Mouse (Mus musculus) olfactory bulb, adult 2 months (tissue): ENCODE data around the gene Mest.

ENCODE experiments used
- CTCF ChIP-seq: fragments of 200-500 bp; IDR thresholded peaks from 2 replicates; pipeline ENCODE4 v1.5.1; 2012; ENCODE audit warnings: low read depth, mild to moderate bottlenecking, low read length, moderate library complexity; ENCODE audit not compliant: insufficient read depth
- POLR2A ChIP-seq: fragments of 200-500 bp; IDR thresholded peaks from 2 replicates; pipeline ENCODE4 v1.6.1; 2012; ENCODE audit warnings: mild to moderate bottlenecking, low read depth, low read length, moderate library complexity; ENCODE audit not compliant: insufficient read depth

GRCm38 (mm10) chr6:30714891-30715471, 8.4 kb upstream of the Mest start:
- no peak for TF ChIP-seq CTCF
- no peak for TF ChIP-seq POLR2A
